Mouse (Mus musculus): ENCODE results near the gene Acot10. TPM values are rescaled to one million over a fixed set of nuclear protein-coding genes. Genes with fewer than 3 reads are reported as not detected.

Acot10 gene
- total RNA-seq (2023) = not detected

GRCm38 (mm10) chr15:20666650-20667049 lies at the start of gene Acot10:
Acot10 (minus strand) TSS chr15:20666750.

Other genes starting within 250 kb of the Acot10 start
- gene Cdh12, start 217.5 kb downstream of the Acot10 start, total RNA-seq (2023) = not detected

Measured in neutrophil, adult 59 days (primary cell).